Mouse (Mus musculus) megakaryocyte-erythroid progenitor cell, adult 5 weeks (primary cell): ENCODE results near the gene Eef1g. TPM values are rescaled to one million over a fixed set of nuclear protein-coding genes. Genes with fewer than 3 reads are reported as not detected.

ENCODE experiments used
- polyA plus RNA-seq: library from polyadenylated mRNA; stranded (reverse); fragments of >175 nt; gene quantifications from 2 replicates; pipeline ENCODE4 v1.2.3, GENCODE M21; 2012

The Eef1g gene
- polyA plus RNA-seq, result 124 and 163 TPM in 2 replicates

GRCm38 (mm10) chr19:8966590-8967372 is at the start of gene Eef1g:
Eef1g (plus strand) TSS chr19:8967041.

DNA sequence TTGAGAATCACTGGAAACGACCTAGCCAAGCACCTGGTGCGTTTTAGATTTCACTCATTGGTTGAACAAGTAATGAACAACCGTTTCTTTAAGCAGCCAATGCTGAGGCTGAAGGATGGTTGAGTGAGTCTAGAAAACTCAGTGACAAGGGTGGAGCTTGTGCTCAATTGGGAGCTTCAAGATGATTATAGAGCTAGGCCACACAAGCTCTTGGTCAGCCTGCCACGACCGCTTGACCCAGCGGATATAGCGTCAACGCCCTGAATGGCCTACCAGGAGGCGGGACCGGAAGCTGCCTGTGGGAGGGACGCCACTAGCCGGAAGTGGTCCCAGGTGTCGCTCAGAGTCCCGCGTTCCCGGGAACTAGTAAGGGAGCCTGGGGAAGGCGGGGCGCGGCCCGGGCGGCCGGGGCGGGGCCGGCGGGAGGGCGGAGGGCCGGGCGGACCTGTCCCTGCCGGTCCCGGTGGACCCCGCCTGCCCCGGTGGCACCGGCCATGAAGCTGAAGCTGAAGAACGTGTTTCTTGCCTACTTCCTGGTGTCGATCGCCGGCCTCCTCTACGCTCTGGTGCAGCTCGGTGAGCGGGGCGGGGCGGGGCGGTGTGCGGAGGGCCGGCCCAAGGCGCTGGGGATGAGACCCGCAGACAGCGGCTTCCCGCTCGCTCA is 46.6 kb upstream of the Eef1g start, which contains the start of gene B3gat3:
TSS of gene B3gat3 (plus strand) at position 302 of the 664 bp plus-strand sequence.

GRCm38 (mm10) chr19:8929224-8930088 is 37.4 kb upstream of the Eef1g start, which contains the start of the genes Rom1 and Eml3:
Rom1 (minus strand) TSS chr19:8929356.
Eml3 (plus strand) TSS chr19:8929552.

DNA sequence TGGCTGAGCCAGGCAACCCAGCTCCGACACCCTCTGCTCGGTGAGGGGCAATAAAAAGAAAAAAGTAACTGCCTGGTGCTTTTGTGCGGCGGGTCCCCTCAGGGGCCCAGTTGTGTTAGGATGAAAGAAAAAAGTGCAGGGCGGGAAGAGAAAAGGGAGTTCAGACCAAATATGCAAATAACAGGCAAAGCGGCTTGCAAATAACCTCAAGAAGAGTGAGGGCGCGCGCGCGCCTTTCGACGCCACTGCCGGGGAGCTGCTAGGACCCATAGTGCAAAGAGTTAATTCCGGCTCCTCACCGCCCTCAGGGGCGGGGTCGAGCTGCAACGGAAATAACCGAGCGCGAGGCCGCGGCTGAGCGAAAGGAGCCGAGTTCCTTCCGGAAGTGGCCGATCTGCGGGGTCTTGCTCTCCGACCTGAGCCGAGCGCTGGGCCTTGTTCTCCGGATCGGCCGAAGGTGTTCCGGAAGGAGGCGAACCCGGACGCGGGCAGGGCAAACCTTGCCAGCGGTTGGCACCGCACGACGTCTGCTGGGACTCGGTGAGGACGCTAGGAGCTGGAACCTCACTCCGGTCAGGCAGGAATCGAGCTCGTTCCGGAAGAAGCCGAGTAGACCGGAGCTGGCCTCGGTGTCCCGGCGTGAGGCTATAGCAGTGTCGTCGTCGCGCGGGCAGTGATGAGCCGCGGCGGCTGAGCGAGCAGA is 25.2 kb upstream of the Eef1g start, which contains the start of gene Mta2:
TSS of gene Mta2 (plus strand) at position 361 of the 703 bp plus-strand sequence.

GRCm38 (mm10) chr19:8953135-8954039 is 13.5 kb upstream of the Eef1g start, which contains the start of gene Tut1:
Tut1 (plus strand) TSS chr19:8953847.

GRCm38 (mm10) chr19:8989066-8989566 is 22.3 kb downstream of the Eef1g start, which contains the start of gene Ahnak:
Ahnak (plus strand) TSS chr19:8989284.

Other genes starting within 250 kb of the Eef1g start
- 116 and 163 TPM in 2 replicates for gene Slc3a2, start 243.7 kb upstream of the Eef1g start, polyA plus RNA-seq
- 37.5 and 45.6 TPM in 2 replicates for gene Wdr74, start 231.2 kb upstream of the Eef1g start, polyA plus RNA-seq
- gene 1700092M07Rik, start 226.3 kb upstream of the Eef1g start, polyA plus RNA-seq, result 1.1 and 2.8 TPM in 2 replicates
- 24.2 and 27.7 TPM in 2 replicates for gene Stx5a, start 225.6 kb upstream of the Eef1g start, polyA plus RNA-seq
- gene Nxf1, start 210.0 kb upstream of the Eef1g start, polyA plus RNA-seq, result 37.5 and 54.2 TPM in 2 replicates
- gene Tmem223, start 196.0 kb upstream of the Eef1g start, polyA plus RNA-seq, result 51.0 and 63.4 TPM in 2 replicates
- 61.1 and 78.1 TPM in 2 replicates for gene Tmem179b, start 192.6 kb upstream of the Eef1g start, polyA plus RNA-seq
- gene Taf6l, start 180.6 kb upstream of the Eef1g start, polyA plus RNA-seq, result 35.3 and 40.4 TPM in 2 replicates
- 5.0 and 6.5 TPM in 2 replicates for gene Polr2g, start 168.5 kb upstream of the Eef1g start, polyA plus RNA-seq
- gene Zbtb3, start 164.5 kb upstream of the Eef1g start, polyA plus RNA-seq, result 0.30 and 0.85 TPM in 2 replicates
- 2.8 and 3.5 TPM in 2 replicates for gene Ttc9c, start 147.7 kb upstream of the Eef1g start, polyA plus RNA-seq
- gene Hnrnpul2, start 147.0 kb upstream of the Eef1g start, polyA plus RNA-seq, result 136 and 204 TPM in 2 replicates
- 141 and 155 TPM in 2 replicates for gene AC129217.1, start 137.3 kb upstream of the Eef1g start, polyA plus RNA-seq
- gene Bscl2, start 129.6 kb upstream of the Eef1g start, polyA plus RNA-seq, result 91.7 and 97.7 TPM in 2 replicates
- not detected in 2 replicates for gene Gng3, start 127.8 kb upstream of the Eef1g start, polyA plus RNA-seq
- gene Lrrn4cl, start 116.3 kb upstream of the Eef1g start, polyA plus RNA-seq, result 0.07 and 0.34 TPM in 2 replicates
- 176 and 267 TPM in 2 replicates for gene Ubxn1, start 95.5 kb upstream of the Eef1g start, polyA plus RNA-seq
- 60.4 and 63.7 TPM in 2 replicates for gene Uqcc3, start 86.1 kb upstream of the Eef1g start, polyA plus RNA-seq
- gene Lbhd1, start 83.3 kb upstream of the Eef1g start, polyA plus RNA-seq, result 0.47 and 0.98 TPM in 2 replicates
- not detected in 2 replicates for gene Gm49403, start 83.1 kb upstream of the Eef1g start, polyA plus RNA-seq
- 68.5 and 78.3 TPM in 2 replicates for gene 1810009A15Rik, start 78.2 kb upstream of the Eef1g start, polyA plus RNA-seq
- 10.1 and 13.2 TPM in 2 replicates for gene Gm49416, start 78.1 kb upstream of the Eef1g start, polyA plus RNA-seq
- gene Ints5, start 74.0 kb upstream of the Eef1g start, polyA plus RNA-seq, result 32.4 and 39.0 TPM in 2 replicates
- gene Ganab, start 69.0 kb upstream of the Eef1g start, polyA plus RNA-seq, result 52.6 and 60.1 TPM in 2 replicates
- 129 and 153 TPM in 2 replicates for gene B3gat3, start 46.7 kb upstream of the Eef1g start, polyA plus RNA-seq
- gene Rom1, start 37.7 kb upstream of the Eef1g start, polyA plus RNA-seq, result 8.8 and 9.0 TPM in 2 replicates
- gene Eml3, start 37.5 kb upstream of the Eef1g start, polyA plus RNA-seq, result 76.3 and 82.6 TPM in 2 replicates
- gene Mta2, start 25.2 kb upstream of the Eef1g start, polyA plus RNA-seq, result 58.4 and 74.1 TPM in 2 replicates
- 28.2 and 29.0 TPM in 2 replicates for gene Tut1, start 13.2 kb upstream of the Eef1g start, polyA plus RNA-seq
- gene Ahnak, start 22.2 kb downstream of the Eef1g start, polyA plus RNA-seq, result 19.1 and 29.1 TPM in 2 replicates
- gene Scgb1a1, start 120.9 kb downstream of the Eef1g start, polyA plus RNA-seq, result not detected in 2 replicates
- 84.3 and 107 TPM in 2 replicates for gene Asrgl1, start 168.6 kb downstream of the Eef1g start, polyA plus RNA-seq